Mouse (Mus musculus): Measurements from ENCODE around the gene Dvl1.

Gene Dvl1

DNA sequence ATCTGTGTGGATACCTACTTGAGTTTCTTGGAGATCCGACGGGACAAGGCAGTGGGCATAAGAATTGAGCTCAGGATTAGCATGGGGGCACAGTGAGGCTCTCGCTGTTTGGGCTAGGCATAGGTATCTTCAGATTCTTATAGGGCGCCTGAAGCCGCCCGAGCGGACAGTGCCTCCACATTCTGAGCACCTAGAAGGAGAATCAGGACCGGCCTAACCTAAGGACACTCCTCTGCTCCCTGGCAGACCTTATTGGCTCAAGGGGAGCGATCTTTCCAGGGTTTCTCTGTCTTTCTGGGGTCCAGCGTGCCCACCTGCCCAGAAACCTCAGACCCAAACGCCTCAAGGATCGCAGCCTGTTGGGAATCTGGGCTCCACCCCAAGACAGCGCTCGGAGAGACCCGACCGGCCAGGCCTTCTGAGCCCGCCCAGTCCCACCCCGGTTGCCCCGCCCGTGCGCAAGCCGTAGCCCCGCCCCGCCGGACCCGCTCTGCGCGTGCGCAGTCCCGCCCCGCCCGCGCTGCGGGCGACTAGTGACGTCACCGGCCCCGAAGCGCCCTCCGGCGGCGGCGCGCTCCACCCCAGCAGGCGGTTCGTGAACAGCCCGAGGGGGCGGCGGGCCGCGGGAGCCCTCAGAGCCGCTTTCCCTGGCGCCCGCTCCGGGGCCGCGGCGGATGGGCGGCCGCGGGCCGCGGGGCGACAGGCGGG is at the start of gene Dvl1:
Gene Dvl1, plus strand, starts transcription at position 532 of the 708 bp plus-strand sequence.
- DNase-seq (ENCODE audit: low read depth): peak; percentile 96

DNA sequence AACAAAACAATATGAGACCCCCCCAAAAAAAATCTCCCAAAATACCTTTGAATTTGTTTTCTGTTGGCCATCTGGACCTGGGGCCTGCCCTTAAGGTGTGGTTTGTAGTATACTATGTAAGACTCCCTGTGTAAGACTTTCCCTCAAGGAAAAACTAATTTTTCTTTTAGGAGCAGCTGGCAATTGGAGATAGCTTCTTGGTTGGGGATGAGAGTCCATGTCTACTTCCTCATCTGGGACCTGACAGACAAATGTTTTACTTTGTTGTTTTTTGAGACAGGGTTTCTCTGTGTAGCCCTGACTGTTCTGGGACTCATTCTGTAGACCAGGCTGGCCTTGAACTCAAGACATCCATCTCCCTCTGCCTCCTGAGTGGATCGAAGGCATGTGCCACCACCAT is 45.1 kb upstream of the Dvl1 start:
- DNase-seq (ENCODE audit: low read depth): no peak

DNA sequence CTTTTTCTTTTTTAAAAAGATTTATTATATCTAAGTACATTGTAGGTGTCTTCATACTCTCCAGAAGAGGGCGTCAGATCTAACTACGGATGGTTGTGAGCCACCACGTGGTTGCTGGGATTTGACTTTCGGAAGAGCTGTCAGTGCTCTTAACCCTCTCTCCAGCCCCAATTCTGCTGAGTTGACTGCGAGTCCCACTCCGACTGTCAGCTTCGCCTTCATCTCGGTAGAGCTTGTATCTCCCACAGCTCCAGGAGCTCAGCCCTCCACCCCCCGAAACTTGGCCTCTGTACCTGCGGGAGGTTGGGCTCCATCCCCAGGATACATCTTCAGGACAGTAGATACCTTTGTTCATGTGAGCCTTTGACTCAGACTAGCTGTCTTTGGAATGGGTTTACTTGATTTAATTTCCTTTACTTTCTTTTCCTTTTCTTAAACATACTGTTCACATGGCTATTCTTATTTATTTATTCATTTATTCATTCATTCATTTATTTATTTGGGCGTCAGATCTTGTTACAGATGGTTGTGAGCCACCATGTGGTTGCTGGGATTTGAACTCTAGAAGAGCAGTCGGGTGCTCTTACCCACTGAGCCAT is 44.4 kb upstream of the Dvl1 start, which contains the start of gene Mrpl20:
Gene Mrpl20, plus strand, starts transcription at position 138 of the 599 bp plus-strand sequence.
- DNase-seq (ENCODE audit: low read depth): peak; percentile 63

DNA sequence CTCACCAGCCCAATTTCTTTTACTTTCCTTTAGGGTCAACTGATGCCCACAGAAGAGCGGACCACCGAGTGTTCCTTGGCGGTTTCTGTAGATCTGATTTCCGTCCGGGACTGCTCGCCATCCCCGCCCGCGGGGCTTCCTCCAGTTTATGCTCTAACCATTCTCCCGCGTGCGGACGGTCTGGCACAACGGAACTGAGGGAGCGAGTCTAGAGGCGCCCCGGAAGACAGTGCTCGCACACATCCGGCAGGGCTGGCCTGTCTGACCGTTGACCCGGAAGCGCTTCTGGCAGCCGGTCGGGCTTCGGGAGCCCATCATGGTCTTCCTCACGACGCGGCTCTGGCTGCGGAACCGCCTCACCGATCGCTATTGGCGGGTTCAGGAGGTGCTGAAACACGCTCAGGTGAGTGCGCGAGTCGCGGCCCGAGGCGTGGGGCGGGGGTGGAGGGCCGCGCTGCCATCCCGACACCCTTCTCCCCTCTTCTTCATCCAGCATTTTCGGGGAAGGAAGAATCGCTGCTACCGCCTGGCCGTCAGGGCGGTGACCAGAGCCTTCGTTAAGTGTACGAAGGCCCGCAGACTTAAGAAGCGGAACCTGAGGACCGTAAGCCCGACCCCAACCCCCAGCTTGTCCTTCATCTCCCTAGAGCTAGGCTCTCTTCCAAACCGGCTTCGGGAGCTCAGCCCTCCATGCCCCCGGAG is 43.7 kb upstream of the Dvl1 start:
- peak; percentile 97 for DNase-seq (ENCODE audit: low read depth)

DNA sequence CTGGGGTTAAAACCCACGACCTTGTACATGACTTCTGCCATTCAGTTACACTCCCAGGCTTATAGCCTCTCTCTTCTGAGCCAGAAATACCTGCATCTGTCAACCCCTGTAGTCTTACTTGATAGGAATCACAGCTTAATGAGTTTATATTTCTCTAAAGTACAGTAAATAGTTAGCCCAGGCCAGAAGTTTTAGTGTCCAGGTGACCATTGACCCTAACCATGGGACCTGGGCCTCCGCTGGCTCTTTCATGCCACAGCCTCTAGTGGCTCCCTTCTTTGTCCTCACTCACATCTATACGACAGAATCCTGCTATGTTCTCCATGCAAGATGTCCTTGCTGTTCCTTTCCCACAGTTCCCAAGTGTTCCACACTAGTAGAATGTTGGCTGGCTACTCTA is 39.4 kb upstream of the Dvl1 start:
- no peak for DNase-seq (ENCODE audit: low read depth)

DNA sequence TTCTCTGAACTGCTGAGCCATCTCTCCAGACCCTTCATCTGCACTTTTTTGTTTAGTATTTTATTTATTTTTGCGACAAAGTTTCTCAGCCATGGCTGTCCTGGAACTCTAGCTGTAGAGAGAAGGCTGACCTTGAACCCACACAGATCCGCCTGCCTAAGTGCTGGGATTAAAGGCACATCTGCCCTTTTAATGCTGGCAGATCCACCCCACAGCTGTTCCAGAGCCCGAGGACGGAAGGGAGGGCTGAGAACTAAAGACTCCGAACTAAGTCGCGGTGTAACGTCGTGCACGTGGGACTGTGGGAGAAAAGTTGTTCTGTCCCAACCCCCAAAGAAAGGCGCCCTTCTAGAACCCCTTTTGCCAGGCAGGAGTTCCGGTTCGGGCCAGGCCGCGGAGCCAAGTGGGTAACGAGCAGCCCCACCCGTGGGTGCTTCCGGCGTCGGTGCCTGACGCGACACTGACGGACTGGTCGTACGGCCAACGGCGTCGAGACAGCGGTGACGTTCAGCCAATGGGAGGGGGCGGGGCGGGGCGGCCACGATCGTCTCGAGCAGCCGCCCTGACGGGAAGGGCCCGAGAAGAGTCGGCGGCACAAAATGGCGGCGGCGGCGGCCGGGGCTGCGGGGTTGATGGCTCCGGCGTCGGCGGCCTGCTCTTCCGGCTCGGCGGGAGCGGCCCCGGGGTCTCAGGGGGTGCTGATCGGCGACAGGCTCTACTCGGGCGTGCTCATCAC is 35.1 kb upstream of the Dvl1 start, which contains the start of gene Ccnl2:
Gene Ccnl2, plus strand, starts transcription at position 561 of the 736 bp plus-strand sequence.
- peak; percentile 99 for DNase-seq (ENCODE audit: low read depth)

DNA sequence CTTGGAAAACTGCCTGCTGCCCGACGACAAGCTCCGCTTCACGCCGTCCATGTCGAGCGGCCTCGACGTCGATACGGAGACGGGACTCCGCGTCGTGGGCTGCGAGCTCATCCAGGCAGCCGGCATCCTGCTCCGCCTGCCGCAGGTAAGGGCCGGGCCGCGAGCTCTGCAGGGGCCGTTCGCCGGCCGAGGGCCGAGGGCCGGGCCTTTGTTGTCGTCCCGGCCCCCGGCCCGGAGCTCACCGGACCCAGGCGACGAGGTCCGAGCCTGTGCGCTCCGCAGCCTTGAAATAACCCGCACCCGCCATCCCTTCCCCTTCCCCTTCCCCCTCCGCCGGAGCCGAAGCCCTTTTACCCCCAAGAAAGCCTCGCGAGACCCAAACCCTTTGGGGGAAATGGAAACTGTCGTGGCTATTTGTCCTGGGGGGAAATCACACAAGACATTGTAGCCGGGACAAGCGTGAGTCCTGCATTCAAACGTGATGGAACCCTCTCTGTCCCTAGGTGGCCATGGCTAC is 34.5 kb upstream of the Dvl1 start:
- DNase-seq (ENCODE audit: low read depth): peak; percentile 50

DNA sequence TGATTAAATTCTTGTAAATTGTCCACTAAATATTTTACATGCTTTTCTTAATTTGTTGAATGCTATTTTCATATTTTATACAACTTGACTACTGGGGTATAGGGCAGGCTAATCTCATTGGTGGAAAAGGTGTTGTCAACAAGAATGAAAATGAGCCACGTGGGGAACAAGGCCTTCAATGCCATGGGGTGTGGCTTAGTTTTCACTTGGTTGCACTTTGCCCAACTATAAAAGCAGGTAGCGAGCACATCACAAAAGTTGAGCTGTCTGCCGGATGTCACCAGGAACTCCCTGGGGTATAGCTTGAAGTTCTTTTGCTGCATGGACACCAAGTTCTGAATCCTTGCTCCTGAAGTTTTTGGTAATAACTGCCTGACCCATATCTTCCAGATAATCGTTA is 29.7 kb upstream of the Dvl1 start:
- DNase-seq (ENCODE audit: low read depth): no peak

DNA sequence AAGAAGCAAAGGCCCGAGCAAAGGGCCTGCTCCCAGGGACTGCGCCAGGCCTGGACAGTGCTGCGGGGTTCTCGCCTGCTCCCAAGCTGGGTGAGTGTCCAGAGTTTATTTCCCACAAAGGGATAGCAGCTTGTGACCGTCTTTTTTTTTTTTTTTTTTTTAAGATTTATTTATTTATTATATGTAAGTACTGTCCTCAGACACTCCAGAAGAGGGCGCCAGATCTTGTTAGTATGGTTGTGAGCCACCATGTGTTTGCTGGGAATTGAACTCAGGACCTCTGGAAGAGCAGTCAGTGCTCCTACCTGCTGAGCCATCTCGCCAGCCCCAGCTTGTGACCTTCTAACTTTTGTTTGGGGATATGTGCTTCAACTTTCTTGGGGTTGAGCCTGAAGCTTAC is 26.2 kb upstream of the Dvl1 start:
- DNase-seq (ENCODE audit: low read depth): peak; percentile 65

DNA sequence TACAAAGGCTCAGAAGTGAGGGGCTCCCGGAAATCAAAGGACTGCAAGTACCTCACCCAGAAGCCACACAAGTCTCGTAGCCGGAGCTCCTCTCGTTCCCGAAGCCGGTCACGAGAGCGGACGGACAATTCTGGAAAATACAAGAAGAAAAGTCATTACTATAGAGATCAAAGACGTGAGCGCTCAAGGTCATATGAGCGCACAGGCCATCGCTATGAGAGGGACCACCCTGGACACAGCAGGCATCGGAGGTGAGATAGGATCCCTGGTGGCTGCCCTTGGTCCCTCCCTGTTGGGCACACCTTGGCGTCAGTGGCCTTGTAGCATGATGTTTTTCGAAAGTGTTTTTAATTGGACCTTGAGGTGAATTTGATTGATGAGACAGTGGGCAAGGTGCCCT is 23.8 kb upstream of the Dvl1 start:
- no peak for DNase-seq (ENCODE audit: low read depth)

DNA sequence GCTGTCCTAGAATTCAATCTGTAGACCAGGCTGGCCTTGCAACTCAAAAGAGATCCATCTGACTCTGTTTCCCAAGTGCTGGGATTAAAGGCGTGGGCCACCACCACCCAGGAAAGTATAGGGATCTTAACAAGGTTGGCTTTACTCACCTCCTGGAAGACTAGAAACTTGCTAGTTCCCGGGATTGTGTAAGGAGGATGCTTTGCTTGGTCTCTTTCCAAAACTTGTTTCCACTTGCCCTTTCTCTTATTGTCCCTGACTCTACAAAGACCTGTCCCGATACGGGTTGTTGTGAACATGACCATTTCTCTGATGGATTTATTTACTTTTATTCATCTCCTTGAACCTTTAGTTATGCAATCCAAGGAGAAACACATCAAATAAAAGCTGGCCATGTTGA is 17.3 kb upstream of the Dvl1 start:
- DNase-seq (ENCODE audit: low read depth): no peak

DNA sequence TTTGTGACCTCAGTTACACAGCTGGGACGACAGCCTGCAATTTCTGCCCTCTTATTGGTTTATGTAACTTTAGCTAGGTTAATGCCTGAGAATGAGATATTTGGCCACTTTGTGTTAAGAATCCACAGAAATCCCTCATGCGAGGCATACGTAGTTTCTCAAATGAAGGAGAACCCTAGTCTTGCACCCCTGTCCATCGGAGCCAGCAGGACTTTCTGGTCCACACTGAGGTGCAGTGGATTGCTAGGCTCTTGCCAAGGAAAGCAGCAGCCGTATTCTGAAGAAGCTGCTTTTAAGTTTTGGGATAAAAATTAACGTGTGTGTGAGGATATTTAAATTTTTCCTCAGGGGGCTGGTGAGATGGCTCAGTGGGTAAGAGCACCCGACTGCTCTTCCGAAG is 16.6 kb upstream of the Dvl1 start:
- DNase-seq (ENCODE audit: low read depth): peak; percentile 37

DNA sequence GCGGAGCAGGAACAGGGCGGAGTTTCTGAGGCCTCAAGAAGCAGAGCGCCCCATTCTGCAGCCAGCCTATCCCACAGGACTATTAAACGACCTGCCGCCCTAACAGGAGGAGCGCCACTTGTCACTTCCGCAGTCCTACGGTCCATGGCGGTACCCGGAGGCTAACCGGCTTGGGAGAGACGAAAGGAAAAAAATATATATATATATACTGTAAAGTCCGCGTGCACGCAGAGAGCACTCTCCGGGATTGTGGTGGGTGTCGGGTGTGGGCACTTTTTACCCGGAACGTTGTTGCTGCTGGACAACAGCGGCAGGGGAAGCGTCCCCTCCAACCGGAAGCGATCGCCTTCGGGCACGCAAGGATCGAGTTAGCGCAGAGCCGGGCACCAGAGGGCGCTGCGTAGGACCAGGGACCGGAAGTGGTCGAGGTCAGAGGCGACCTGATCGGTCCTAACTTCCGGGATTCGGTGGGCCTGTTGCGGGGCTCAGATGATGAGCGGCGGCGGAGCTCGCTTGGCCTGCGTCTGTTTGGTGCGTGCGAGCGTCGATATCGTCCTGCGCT is 15.9 kb upstream of the Dvl1 start, which contains the start of gene Aurkaip1:
Gene Aurkaip1, plus strand, starts transcription at position 68 of the 562 bp plus-strand sequence.
- DNase-seq (ENCODE audit: low read depth): peak; percentile 91

DNA sequence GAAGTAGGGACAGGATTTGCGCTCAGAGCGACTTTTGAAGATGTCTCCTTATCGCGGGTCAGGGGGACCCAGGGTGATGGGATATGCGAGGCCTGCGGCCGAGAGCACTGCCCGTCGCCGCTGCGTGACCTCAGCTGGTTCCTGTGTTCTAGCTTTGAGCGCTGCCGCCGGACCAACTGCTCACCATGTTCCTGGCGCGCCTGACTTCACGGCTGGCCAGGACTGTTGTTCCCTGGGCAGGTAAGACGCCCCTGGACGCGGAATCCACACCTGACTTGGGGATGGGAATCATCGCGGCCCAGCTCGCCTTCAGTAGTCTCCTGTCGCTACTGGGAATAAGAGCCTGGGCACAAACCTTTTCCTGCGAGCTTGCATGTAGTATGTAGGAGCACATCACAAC is 15.4 kb upstream of the Dvl1 start:
- no peak for DNase-seq (ENCODE audit: low read depth)

DNA sequence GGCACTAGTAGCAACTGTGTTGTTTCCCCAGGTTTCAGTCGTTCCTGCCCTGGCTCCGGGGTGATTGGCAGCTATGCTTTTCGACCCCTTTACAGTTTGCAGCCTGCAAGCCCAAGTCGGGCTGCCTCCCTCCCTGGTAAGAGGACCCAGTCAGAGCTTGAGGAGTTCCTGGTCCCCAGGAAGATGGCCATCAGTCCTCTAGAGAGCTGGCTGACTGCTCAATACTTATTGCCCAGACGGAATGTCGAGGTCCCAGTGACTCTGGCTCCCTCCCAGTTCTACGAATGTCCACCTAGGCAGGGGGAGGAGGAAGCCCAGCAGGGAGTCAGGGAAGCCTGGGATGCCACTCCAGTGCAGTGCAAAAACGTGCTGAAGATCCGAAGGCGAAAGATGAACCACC is 14.9 kb upstream of the Dvl1 start:
- no peak for DNase-seq (ENCODE audit: low read depth)

DNA sequence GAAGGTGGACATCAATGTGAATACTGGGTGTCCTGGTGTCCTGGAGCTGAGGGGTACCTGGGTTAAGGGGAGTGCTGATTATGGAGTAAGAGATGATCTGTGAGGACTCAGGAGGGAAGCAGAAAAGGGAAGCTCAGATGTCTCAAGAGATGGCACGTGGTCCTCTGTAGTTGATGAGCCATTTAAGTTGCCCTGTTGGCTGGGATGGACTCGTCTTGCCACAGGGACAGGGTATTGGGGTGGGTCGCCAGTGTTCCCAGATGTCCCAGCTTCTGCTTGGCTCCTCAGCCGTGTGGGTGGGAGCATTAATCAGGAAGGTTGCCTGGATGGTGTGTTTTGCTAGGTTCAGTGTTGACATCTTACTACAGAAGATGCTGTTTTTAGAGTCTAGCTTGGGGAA is 14.0 kb upstream of the Dvl1 start:
- no peak for DNase-seq (ENCODE audit: low read depth)

DNA sequence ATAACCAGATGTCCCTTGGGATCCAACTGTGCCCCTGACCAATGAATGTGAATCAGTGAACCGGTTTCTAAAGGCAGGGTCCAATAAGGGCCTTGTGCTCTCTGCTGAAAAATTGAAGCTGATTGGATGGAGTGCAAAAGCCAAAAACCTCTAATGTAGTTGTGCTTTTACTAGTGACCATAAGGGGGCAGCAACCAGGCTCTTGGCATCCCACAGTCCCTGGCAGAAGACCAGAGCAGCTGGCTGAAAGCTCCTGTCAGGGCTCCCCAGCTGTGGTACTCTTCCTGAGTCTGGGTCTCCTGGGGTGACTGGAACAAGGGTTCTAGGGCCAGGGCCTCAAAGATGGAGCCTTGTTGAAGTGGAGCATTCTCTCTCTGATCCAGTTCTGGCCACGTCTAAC is 13.4 kb upstream of the Dvl1 start:
- peak; percentile 82 for DNase-seq (ENCODE audit: low read depth)

DNA sequence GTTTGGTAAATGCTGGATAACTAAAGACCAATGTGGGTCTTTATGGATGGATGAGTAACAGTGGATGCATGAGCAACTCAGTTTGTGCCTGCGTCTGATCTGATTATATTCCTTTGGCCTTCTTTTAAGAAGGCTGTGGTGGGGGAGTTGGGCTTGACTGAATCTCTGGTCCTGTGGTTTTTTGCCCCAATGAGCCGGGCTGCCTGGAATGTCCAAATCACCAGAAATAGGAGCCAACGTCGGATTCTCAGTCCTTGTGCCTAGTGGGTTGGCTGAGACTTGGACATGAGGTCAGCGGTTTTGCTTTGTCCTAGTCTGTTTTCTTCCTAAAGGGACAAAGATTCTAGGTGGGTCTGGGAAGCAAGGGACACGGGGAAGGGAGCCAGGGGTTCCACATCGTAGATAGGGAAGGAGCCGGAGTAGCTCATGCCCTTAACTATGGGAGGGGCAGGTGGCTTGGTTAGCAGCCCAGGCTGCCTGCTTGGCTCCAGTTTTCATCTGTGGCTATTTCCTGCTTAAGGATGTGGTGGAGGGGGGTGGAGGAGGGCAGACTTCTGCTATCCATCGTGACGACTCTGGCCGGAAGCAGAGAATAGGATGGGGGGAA is 9.7 kb upstream of the Dvl1 start:
- no peak for DNase-seq (ENCODE audit: low read depth)

DNA sequence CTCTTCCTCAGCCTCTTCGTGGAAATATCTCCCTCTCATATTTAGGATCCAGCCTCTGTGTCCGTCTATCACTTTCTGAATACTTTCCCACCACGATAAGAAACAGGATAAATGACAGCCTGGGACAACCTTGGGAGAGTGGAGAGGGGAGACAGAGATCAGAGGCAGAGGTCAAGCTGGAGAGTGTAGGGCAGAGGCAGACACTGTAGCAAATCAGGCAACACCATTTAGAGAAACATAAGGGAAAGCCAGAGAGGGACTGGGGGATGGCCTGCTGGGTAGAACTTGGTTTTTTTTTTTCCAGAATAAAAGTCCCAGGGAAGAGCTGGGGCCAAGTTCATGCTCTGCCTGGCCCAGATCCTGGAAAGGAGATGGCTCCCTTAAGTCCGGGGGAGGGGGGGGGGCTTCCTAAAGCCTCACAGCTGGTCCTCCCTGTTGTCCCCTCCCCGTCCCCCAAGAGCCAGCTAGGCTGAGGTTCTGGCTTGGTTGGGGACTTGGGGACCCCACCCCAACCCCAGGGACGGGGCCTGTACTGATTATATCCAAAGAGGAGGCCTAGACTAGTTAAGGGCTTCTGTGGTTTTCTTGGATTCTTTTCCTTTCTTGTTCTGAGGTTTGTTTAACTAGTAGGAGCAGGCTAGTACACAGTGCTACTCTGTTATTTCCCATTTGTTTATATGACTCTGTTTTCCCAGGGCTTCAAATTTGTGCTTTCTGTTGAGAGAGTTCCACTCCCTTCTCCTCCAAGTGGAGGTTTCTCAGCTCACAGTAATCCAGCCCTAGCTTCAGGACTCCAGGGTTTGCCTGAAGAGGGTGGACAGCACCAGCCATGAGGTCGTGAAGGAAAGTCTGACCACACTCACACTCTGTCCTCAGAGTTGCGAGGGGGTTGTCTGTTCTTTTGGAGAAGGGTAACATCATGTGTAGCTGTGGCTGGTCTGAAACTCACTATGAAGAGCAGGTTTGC is 8.7 kb upstream of the Dvl1 start:
- no peak for DNase-seq (ENCODE audit: low read depth)

DNA sequence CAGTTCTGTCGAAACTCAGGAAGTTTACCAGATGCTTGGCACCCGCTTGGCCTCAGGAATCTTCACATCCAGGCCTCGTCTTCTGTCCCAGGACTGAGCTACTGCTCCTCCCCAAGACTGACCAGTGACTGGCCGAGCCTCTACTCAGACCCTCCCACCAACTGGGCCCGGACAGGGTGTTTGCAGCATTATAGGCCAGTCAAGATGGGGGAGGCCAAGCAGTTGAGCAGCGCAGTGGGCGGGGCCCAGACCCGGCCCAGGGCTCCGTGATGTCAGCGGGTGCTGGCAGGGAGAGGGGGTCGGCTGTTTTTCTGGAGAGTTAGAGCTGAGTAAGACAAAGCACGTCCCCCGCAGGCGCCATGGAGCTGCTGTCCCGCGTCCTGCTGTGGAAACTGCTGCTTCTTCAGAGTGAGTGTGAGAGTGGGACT is 7.7 kb upstream of the Dvl1 start, which contains the start of gene Mxra8:
Gene Mxra8, plus strand, starts transcription at position 198 of the 428 bp plus-strand sequence.
- DNase-seq (ENCODE audit: low read depth): no peak

All from naive thymus-derived CD4-positive, alpha-beta T cell, adult 2 months (primary cell).